Mouse (Mus musculus): ENCODE measurements around the gene Gm29776. TPM values are rescaled to one million over a fixed set of nuclear protein-coding genes. Genes with fewer than 3 reads are reported as not detected.

Gene Gm29776
- total and polyA plus RNA-seq, 3 experiments: 0.04 TPM; not detected in 2

DNA sequence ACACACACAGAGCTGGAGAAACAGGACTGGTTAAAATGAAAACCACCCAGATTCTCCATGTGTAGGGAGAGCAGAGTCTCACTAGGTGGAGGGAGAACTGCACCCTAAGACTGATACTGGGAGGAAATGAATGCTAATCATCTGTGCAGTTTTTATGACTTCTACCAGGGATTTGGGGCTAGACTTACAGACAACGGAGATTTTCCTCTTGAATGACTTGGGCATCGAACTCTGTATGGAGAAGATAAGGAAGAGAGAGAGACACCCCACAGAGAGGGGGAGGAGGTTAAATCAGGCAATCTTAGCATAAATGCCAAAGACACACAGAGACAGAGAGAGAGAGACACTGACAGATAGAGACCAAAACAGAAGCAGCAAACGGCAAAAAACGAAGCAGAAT, 50.7 kb downstream of the Gm29776 start:
- TF ChIP-seq POLR2A (IDR thresholded peaks at IDR 0.05; ENCODE audit: insufficient read depth, low read depth, low read length) (no peak), EP300 (IDR thresholded peaks at IDR 0.05; ENCODE audit: insufficient read depth, low read depth, low read length) (no peak), CTCF (IDR thresholded peaks at IDR 0.05) (no peak)
- DNase-seq: no peak
- Histone ChIP-seq H3K27ac (no peak overlapping the region), H3K9ac (ENCODE audit: low read depth, low read length) (no peak overlapping the region), H3K27me3 (ENCODE audit: control insufficient read depth, insufficient read depth, low read length) (no peaks in the 10 kb centered on the region), H3K79me2 (replicated peaks; ENCODE audit: control insufficient read depth, insufficient read depth, low read length) (no peaks in the 10 kb centered on the region; the same call in 1 of the 2 replicates), H3K4me3 (no peak overlapping the region), H3K4me1 (ENCODE audit: control insufficient read depth, insufficient read depth, low read length) (no peaks in the 10 kb centered on the region; the same call in 1 of the 2 replicates), H3K36me3 (ENCODE audit: control insufficient read depth, insufficient read depth, low read length) (no peaks in the 10 kb centered on the region; the same call in none of the 2 replicates)
- 65% methylated on average over 4 of the region's 4 CpGs for WGBS
- intact Hi-C loops (cut with DNase I): no loop called here

DNA sequence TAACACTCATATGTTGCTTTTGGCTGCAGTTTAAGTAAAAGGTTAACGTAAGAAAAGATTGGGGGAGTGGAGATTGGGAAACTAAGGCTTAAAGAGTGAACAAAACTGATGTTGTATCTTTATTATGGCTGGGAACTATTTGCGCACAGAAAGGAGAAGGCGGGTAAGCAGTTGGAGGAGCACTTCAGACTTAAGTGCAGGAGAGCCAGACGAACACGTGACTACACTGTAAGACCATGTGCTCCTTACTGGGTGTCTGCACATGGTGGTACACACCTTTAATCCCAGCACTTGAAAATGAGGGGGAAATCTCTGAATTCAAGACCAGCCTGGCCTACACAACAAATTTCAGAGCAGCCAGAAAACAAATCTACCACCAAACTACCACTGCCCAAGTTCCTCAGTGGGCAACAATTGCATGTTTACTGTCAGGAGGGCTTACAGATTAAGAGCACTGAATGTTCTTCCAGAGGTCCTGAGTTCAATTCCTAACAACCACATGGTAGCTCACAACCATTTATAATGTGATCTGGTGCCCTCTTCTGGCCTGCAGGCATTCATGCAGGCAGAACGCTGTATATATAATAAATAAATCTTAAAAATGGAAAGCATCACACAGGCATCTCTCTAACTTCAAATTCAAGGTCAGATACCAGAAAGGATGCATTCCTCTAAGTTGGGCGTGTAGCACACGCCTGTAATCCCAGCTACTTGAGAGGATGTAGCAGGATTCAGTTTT, 51.6 kb downstream of the Gm29776 start:
- WGBS: 89% methylated on average over 8 of the region's 8 CpGs
- no peak overlapping the region for H3K9ac ChIP-seq (ENCODE audit: low read depth, low read length)
- H3K27ac ChIP-seq: no peak overlapping the region
- no peak overlapping the region for H3K4me3 ChIP-seq
- H3K36me3 ChIP-seq (ENCODE audit: control insufficient read depth, insufficient read depth, low read length): no peaks in the 10 kb centered on the region; the same call in none of the 2 replicates
- H3K4me1 ChIP-seq (ENCODE audit: control insufficient read depth, insufficient read depth, low read length): no peaks in the 10 kb centered on the region
- H3K27me3 ChIP-seq (ENCODE audit: control insufficient read depth, insufficient read depth, low read length): no peaks in the 10 kb centered on the region
- DNase-seq: no peak
- no peaks in the 10 kb centered on the region; the same call in 1 of the 2 replicates for H3K79me2 ChIP-seq (replicated peaks; ENCODE audit: control insufficient read depth, insufficient read depth, low read length)
- intact Hi-C loops (cut with DNase I): no loop called here
- TF ChIP-seq CTCF (IDR thresholded peaks at IDR 0.05) (peak; percentile 71), EP300 (IDR thresholded peaks at IDR 0.05; ENCODE audit: insufficient read depth, low read depth, low read length) (no peak)

- no peak for TF ChIP-seq CTCF (IDR thresholded peaks at IDR 0.05)
- no peak for TF ChIP-seq POLR2A (IDR thresholded peaks at IDR 0.05; ENCODE audit: insufficient read depth, low read depth, low read length)
- TF ChIP-seq EP300 (IDR thresholded peaks at IDR 0.05; ENCODE audit: insufficient read depth, low read depth, low read length): no peak
- H3K79me2 ChIP-seq (replicated peaks; ENCODE audit: control insufficient read depth, insufficient read depth, low read length): no peaks in the 10 kb centered on the region; the same call in 1 of the 2 replicates
- H3K4me1 ChIP-seq (ENCODE audit: control insufficient read depth, insufficient read depth, low read length): no peaks in the 10 kb centered on the region
- DNase-seq: no peak
- H3K27me3 ChIP-seq (ENCODE audit: control insufficient read depth, insufficient read depth, low read length): no peaks in the 10 kb centered on the region
- no peak overlapping the region for H3K4me3 ChIP-seq
- no peak overlapping the region for H3K27ac ChIP-seq
- WGBS: 91% methylated on average over 17 of the region's 17 CpGs
- no peaks in the 10 kb centered on the region; the same call in none of the 2 replicates for H3K36me3 ChIP-seq (ENCODE audit: control insufficient read depth, insufficient read depth, low read length)
- H3K9ac ChIP-seq (ENCODE audit: low read depth, low read length): no peak overlapping the region
- intact Hi-C loops (cut with DNase I): no loop called here
These were observed 52.2 kb downstream of the Gm29776 start for GRCm38 (mm10) chr14:54646455-54646854.

DNA sequence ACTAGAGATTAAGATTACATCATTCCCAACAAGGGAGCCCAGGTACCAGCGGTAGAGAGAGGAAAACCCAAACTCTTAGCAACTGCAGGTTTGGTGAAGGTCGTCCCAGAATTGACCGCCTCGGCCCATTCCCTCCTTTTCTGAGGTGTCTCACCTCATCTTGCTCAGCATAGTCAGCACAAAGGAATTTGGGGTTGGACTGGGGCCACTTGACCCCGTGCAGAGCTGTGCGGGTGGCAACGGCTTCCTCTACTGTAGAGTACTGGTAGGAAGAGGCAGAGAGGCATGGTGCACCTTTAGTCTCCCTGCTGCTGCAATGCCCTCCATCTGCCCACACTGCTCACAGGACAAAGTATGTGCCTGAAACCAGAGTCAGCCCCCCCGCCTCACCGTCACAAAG, 54.3 kb downstream of the Gm29776 start:
- TF ChIP-seq EP300 (IDR thresholded peaks at IDR 0.05; ENCODE audit: insufficient read depth, low read depth, low read length) (no peak), POLR2A (IDR thresholded peaks at IDR 0.05; ENCODE audit: insufficient read depth, low read depth, low read length) (no peak), CTCF (IDR thresholded peaks at IDR 0.05) (no peak)
- Histone ChIP-seq H3K27me3 (ENCODE audit: control insufficient read depth, insufficient read depth, low read length) (no peaks in the 10 kb centered on the region), H3K27ac (no peak overlapping the region), H3K9ac (ENCODE audit: low read depth, low read length) (no peak overlapping the region), H3K79me2 (replicated peaks; ENCODE audit: control insufficient read depth, insufficient read depth, low read length) (no peaks in the 10 kb centered on the region), H3K36me3 (ENCODE audit: control insufficient read depth, insufficient read depth, low read length) (no peaks in the 10 kb centered on the region; the same call in 1 of the 2 replicates), H3K4me1 (ENCODE audit: control insufficient read depth, insufficient read depth, low read length) (no peaks in the 10 kb centered on the region), H3K4me3 (no peak overlapping the region)
- no peak for DNase-seq
- intact Hi-C loops (cut with DNase I): loop anchor here (5.0 kb wide), 1 partner anchor 117 kb away; no protein-coding TSS in a partner anchor
- WGBS: 73% methylated on average over 9 of the region's 9 CpGs

DNA sequence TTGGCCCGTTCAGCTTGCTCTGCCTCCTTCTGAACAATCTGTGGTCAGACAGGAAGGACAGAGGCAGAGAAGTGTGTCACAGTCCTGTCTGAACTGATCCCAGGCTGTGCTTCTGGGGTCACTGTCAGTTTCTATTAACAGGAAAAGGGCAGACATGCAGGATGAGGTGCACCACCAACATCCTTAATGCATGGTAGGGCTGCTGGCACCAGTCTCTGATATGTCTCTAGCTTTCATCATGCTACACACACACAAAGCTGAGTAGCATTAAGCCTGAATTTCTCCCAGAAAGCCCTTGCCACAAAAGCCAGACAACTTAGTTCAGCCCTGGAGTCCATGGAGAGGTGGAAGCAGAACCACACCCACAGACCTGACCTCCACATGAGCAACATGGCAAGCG, 55.6 kb downstream of the Gm29776 start:
- H3K4me3 ChIP-seq: no peak overlapping the region
- H3K4me1 ChIP-seq (ENCODE audit: control insufficient read depth, insufficient read depth, low read length): no peaks in the 10 kb centered on the region
- no peaks in the 10 kb centered on the region for H3K27me3 ChIP-seq (ENCODE audit: control insufficient read depth, insufficient read depth, low read length)
- DNase-seq: no peak
- intact Hi-C loops (cut with DNase I): loop anchor here (2.0 to 5.0 kb wide), 2 partner anchors 74 to 116 kb away; no protein-coding TSS in a partner anchor
- H3K79me2 ChIP-seq (replicated peaks; ENCODE audit: control insufficient read depth, insufficient read depth, low read length): no peaks in the 10 kb centered on the region
- no peak overlapping the region for H3K27ac ChIP-seq
- 81% methylated on average over 2 of the region's 2 CpGs for WGBS
- no peak overlapping the region for H3K9ac ChIP-seq (ENCODE audit: low read depth, low read length)
- no peak for TF ChIP-seq EP300 (IDR thresholded peaks at IDR 0.05; ENCODE audit: insufficient read depth, low read depth, low read length)
- no peak for TF ChIP-seq POLR2A (IDR thresholded peaks at IDR 0.05; ENCODE audit: insufficient read depth, low read depth, low read length)
- TF ChIP-seq CTCF (IDR thresholded peaks at IDR 0.05): no peak
- H3K36me3 ChIP-seq (ENCODE audit: control insufficient read depth, insufficient read depth, low read length): no peaks in the 10 kb centered on the region; the same call in 1 of the 2 replicates

Small RNAs within 50 kb of the gene (microRNA-seq; reads per million reads assigned to microRNA genes)
- gene Mir6948: 0 reads per million in 2 experiments

Other genes with a start within 250 kb of the Gm29776 start
- gene Lrp10, start 234.7 kb downstream of the Gm29776 start, total RNA-seq (2021): 10 to 100 TPM; 47.6 to 60.6 TPM
- gene Lrp10, start 234.7 kb downstream of the Gm29776 start, polyA plus RNA-seq (2012; rRNA removed): 61.3 and 72.4 TPM in 2 replicates
- not detected for gene Rem2, start 222.7 kb downstream of the Gm29776 start, total RNA-seq (2021)
- not detected in 2 replicates for gene Rem2, start 222.7 kb downstream of the Gm29776 start, polyA plus RNA-seq (2012; rRNA removed)
- 10 to 100 TPM; 27.4 to 29.7 TPM for gene Prmt5, start 181.3 kb downstream of the Gm29776 start, total RNA-seq (2021)
- 26.8 and 35.8 TPM in 2 replicates for gene Prmt5, start 181.3 kb downstream of the Gm29776 start, polyA plus RNA-seq (2012; rRNA removed)
- 1 to 10 TPM; 3.5 to 3.8 TPM for gene Haus4, start 144.2 kb downstream of the Gm29776 start, total RNA-seq (2021)
- gene Haus4, start 144.2 kb downstream of the Gm29776 start, polyA plus RNA-seq (2012; rRNA removed): 3.2 and 4.1 TPM in 2 replicates
- 1 to 10 TPM; 4.6 to 4.8 TPM for gene Ajuba, start 121.3 kb downstream of the Gm29776 start, total RNA-seq (2021)
- gene Ajuba, start 121.3 kb downstream of the Gm29776 start, polyA plus RNA-seq (2012; rRNA removed): 7.8 and 13.4 TPM in 2 replicates
- 1 to 10 TPM; 5.9 to 6.4 TPM for gene 4931414P19Rik, start 92.8 kb downstream of the Gm29776 start, total RNA-seq (2021)
- 2.4 and 4.4 TPM in 2 replicates for gene 4931414P19Rik, start 92.8 kb downstream of the Gm29776 start, polyA plus RNA-seq (2012; rRNA removed)
- gene Psmb5, start 80.8 kb downstream of the Gm29776 start, total RNA-seq (2021): 100 to 1,000 TPM; 164 to 187 TPM
- gene Psmb5, start 80.8 kb downstream of the Gm29776 start, polyA plus RNA-seq (2012; rRNA removed): 180 and 209 TPM in 2 replicates
- gene Psmb11, start 77.4 kb downstream of the Gm29776 start, total RNA-seq (2021): not detected
- gene Psmb11, start 77.4 kb downstream of the Gm29776 start, polyA plus RNA-seq (2012; rRNA removed): not detected in 2 replicates
- not detected for gene Gm17606, start 57.9 kb downstream of the Gm29776 start, total RNA-seq (2021)
- gene Gm17606, start 57.9 kb downstream of the Gm29776 start, polyA plus RNA-seq (2012; rRNA removed): not detected in 2 replicates
- under 1 TPM; 0.18 to 0.31 TPM for gene Cdh24, start 57.5 kb downstream of the Gm29776 start, total RNA-seq (2021)
- gene Cdh24, start 57.5 kb downstream of the Gm29776 start, polyA plus RNA-seq (2012; rRNA removed): 1.00 and 1.1 TPM in 2 replicates
- gene 1700123O20Rik, start 12.6 kb downstream of the Gm29776 start, total RNA-seq (2021): 10 to 100 TPM; 12.5 to 13.3 TPM
- gene 1700123O20Rik, start 12.6 kb downstream of the Gm29776 start, polyA plus RNA-seq (2012; rRNA removed): 18.2 and 27.4 TPM in 2 replicates
- gene Acin1, start 11.9 kb downstream of the Gm29776 start, total RNA-seq (2021): 10 to 100 TPM; 72.3 to 84.9 TPM
- gene Acin1, start 11.9 kb downstream of the Gm29776 start, polyA plus RNA-seq (2012; rRNA removed): 59.9 and 78.7 TPM in 2 replicates
- gene Cebpe, start 13.3 kb upstream of the Gm29776 start, total RNA-seq (2021): not detected
- 0.08 and 0.15 TPM in 2 replicates for gene Cebpe, start 13.3 kb upstream of the Gm29776 start, polyA plus RNA-seq (2012; rRNA removed)
- gene Slc7a8, start 83.1 kb upstream of the Gm29776 start, total RNA-seq (2021): 1 to 10 TPM; 2.6 to 3.3 TPM
- 2.7 and 3.7 TPM in 2 replicates for gene Slc7a8, start 83.1 kb upstream of the Gm29776 start, polyA plus RNA-seq (2012; rRNA removed)
- not detected for gene Rnf212b, start 115.3 kb upstream of the Gm29776 start, total RNA-seq (2021)
- gene Rnf212b, start 115.3 kb upstream of the Gm29776 start, polyA plus RNA-seq (2012; rRNA removed): 0.21 and 0.35 TPM in 2 replicates
- 1 to 10 TPM; 4.1 to 7.2 TPM for gene Homez, start 172.1 kb upstream of the Gm29776 start, total RNA-seq (2021)
- 2.6 and 3.1 TPM in 2 replicates for gene Homez, start 172.1 kb upstream of the Gm29776 start, polyA plus RNA-seq (2012; rRNA removed)
- 1 to 10 TPM; 2.8 to 3.4 TPM for gene Ppp1r3e, start 178.7 kb upstream of the Gm29776 start, total RNA-seq (2021)
- 4.8 and 4.9 TPM in 2 replicates for gene Ppp1r3e, start 178.7 kb upstream of the Gm29776 start, polyA plus RNA-seq (2012; rRNA removed)
- gene Bcl2l2, start 184.5 kb upstream of the Gm29776 start, total RNA-seq (2021): 10 to 100 TPM; 42.4 to 45.0 TPM
- 29.2 and 44.4 TPM in 2 replicates for gene Bcl2l2, start 184.5 kb upstream of the Gm29776 start, polyA plus RNA-seq (2012; rRNA removed)
- 1 to 10 TPM; 3.2 to 6.1 TPM for gene Gm20521, start 184.6 kb upstream of the Gm29776 start, total RNA-seq (2021)
- not detected in 2 replicates for gene Gm20521, start 184.6 kb upstream of the Gm29776 start, polyA plus RNA-seq (2012; rRNA removed)
- 10 to 100 TPM; 51.4 to 52.2 TPM for gene Pabpn1, start 193.7 kb upstream of the Gm29776 start, total RNA-seq (2021)
- 66.2 and 91.7 TPM in 2 replicates for gene Pabpn1, start 193.7 kb upstream of the Gm29776 start, polyA plus RNA-seq (2012; rRNA removed)
- 1 to 10 TPM; 1.7 to 2.3 TPM for gene Slc22a17, start 214.3 kb upstream of the Gm29776 start, total RNA-seq (2021)
- gene Slc22a17, start 214.3 kb upstream of the Gm29776 start, polyA plus RNA-seq (2012; rRNA removed): 13.0 and 13.8 TPM in 2 replicates
- gene Efs, start 227.3 kb upstream of the Gm29776 start, total RNA-seq (2021): 1 to 10 TPM; 1.9 to 3.0 TPM
- 5.1 and 5.4 TPM in 2 replicates for gene Efs, start 227.3 kb upstream of the Gm29776 start, polyA plus RNA-seq (2012; rRNA removed)
- gene Il25, start 233.9 kb upstream of the Gm29776 start, total RNA-seq (2021): not detected
- not detected in 2 replicates for gene Il25, start 233.9 kb upstream of the Gm29776 start, polyA plus RNA-seq (2012; rRNA removed)
- gene Cmtm5, start 237.4 kb upstream of the Gm29776 start, total RNA-seq (2021): under 1 TPM in 1 of 2 experiments, not detected in 1; 0.30 TPM
- gene Cmtm5, start 237.4 kb upstream of the Gm29776 start, polyA plus RNA-seq (2012; rRNA removed): 1.8 and 2.9 TPM in 2 replicates